Mouse (Mus musculus) heart, postnatal 4 days (tissue): ENCODE data around the gene Aip. TPM values are rescaled to one million over a fixed set of nuclear protein-coding genes. Genes with fewer than 3 reads are reported as not detected.
A peak's percentile ranks its signal among the peaks of the same experiment; 100 is the strongest.

Experiments used
- DNase-seq: peaks from one replicate; pipeline ENCODE4 v3.0.0; 2021
- total RNA-seq, 2 experiments: library from RNA; stranded (reverse); gene quantifications; 2 replicates each; pipeline ENCODE4 v1.2.3; 2021

Aip gene
- total RNA-seq, 2 experiments from 2014 or later: 54.6 to 55.7 TPM

DNA sequence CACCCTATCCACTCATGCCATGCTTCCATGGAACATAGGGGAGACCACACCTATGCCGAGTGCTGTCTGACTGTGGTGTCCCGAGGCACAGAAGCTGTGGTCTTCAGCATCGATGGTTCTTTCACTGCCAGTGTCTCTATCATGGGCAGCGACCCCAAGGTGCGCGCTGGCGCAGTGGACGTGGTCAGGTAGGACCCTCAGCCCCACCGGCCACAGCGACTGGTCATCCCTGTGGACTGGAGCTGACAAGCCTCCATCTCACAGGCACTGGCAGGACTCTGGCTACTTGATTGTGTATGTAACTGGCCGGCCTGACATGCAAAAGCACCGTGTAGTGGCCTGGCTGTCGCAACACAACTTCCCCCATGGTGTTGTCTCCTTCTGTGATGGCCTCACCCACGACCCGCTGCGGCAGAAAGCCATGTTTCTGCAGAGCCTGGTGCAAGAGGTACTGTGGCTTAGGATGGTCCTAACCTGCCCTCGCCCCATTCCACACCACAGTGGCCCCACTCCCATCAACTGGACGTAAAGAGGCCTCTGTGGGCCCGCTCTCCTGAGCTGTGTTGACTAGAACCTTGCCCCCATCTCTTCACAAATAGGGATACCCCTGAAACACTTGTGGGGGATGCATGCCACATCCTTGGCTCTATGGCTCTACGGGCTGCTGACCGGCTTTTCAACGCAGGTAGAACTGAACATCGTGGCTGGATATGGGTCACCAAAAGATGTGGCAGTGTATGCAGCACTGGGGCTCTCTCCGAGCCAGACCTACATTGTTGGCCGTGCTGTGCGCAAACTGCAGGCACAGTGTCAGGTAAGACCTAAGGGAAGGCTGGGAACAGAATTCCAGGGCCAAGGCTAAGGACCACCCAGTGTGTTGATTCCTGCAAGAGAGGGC, 13.3 kb downstream of the Aip start:
- DNase-seq: no peak

- DNase-seq: no peak
Measured at GRCm38 (mm10) chr19:4108535-4108934, 17.1 kb downstream of the Aip start.

DNA sequence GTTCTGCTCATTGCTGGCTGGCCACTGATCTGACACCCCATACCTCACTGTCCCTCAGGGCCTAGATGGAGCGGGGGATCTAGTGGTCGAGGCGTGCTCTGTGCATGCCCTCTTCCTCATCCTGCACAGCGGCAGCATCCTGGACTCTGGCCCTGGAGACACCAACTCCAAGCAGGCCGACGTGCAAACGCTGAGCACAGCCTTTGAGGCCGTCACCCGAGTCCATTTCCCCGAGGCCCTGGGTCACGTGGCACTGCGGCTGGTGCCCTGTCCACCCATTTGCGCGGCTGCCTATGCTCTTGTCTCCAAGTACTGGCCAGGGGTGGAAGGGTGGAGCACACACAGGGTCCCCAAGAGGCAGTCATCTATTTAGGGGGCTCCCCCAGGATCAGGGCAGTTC, 19.0 kb downstream of the Aip start:
- DNase-seq: no peak

DNA sequence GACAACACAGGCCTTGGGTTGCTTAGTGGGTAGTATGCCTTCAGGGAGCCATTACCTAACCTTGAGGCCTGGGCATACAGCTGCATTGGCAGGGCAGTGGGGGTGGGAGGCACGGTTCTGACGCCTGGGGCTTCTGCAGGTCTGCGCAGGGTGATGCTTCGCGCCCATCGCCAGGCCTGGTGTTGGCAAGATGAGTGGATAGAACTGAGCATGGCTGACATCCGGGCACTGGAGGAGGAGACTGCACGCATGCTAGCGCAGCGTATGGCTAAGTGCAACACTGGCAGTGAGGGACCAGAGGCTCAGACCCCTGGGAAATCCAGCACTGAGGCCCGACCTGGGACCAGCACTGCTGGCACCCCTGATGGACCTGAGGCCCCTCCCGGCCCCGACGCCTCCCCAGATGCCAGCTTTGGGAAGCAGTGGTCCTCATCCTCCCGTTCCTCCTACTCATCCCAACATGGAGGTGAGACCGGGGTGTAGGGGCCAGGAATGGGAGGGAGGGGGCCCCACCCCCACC, 20.9 kb downstream of the Aip start:
- no peak for DNase-seq

- DNase-seq: no peak
Measured at GRCm38 (mm10) chr19:4103792-4104191, 21.9 kb downstream of the Aip start.

GRCm38 (mm10) chr19:4103294-4103693, 22.4 kb downstream of the Aip start:
- no peak for DNase-seq

DNA sequence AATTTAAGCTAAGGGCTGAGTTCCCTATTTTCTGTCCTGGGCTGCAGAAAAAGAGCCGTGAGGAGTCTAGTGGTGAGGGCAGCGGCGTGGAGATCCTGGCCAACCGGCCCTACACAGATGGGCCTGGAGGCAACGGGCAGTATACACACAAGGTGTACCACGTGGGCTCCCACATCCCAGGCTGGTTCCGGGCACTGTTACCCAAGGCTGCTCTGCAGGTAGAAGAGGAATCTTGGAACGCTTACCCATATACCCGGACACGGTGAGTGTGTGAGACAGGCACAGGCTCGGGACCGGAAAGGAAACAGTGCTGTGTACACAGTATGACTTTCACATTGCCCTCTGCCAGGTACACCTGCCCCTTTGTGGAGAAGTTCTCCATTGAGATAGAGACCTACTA, 23.0 kb downstream of the Aip start:
- DNase-seq: no peak

GRCm38 (mm10) chr19:4102049-4102448, 23.6 kb downstream of the Aip start:
- DNase-seq: no peak

DNA sequence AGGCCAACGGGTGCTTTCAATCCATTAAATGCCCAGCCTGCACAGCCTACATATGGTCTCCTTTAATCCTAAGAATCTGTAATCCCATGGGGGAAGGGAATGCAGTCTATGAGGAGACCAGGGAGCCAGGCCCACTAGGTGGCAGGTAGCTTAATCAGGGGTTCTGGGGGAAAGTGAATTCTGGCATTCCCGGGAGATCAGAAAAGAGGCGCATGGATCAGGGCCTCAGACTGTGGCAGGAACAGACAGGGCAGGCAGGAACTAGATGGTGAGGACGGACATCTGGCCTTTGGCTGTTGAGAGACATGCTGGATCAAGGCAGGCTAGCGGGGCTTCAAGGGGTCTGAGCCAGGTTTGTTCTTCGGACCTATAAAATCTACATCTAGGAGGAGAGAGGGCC, 24.2 kb downstream of the Aip start:
- no peak for DNase-seq

DNA sequence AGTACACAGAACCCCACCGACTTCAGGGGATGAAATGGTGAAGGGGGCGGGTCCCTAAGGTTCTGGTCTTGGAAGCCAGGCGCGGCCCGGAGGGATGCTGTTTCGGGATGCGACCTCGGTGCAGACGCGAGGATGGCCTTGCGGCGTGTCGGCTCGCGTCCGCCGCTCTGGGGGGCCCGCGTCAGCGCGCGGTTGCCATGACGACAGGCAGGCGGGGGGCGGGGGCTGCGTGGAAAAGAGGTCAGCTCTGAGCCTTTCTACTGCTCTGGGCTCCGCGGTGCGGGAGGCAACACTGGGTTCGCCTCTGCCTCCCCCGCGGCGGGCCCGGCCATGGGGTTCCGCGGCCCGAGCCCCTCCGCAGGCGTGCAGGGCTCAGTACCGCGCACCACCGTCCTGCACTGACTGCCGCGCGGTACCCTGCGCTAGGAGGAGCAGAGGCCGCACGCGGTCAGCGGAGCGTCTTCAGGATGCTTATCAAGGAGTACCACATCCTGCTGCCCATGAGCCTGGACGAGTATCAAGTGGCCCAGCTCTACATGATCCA, 24.9 kb downstream of the Aip start:
- DNase-seq: peak; percentile 47

DNA sequence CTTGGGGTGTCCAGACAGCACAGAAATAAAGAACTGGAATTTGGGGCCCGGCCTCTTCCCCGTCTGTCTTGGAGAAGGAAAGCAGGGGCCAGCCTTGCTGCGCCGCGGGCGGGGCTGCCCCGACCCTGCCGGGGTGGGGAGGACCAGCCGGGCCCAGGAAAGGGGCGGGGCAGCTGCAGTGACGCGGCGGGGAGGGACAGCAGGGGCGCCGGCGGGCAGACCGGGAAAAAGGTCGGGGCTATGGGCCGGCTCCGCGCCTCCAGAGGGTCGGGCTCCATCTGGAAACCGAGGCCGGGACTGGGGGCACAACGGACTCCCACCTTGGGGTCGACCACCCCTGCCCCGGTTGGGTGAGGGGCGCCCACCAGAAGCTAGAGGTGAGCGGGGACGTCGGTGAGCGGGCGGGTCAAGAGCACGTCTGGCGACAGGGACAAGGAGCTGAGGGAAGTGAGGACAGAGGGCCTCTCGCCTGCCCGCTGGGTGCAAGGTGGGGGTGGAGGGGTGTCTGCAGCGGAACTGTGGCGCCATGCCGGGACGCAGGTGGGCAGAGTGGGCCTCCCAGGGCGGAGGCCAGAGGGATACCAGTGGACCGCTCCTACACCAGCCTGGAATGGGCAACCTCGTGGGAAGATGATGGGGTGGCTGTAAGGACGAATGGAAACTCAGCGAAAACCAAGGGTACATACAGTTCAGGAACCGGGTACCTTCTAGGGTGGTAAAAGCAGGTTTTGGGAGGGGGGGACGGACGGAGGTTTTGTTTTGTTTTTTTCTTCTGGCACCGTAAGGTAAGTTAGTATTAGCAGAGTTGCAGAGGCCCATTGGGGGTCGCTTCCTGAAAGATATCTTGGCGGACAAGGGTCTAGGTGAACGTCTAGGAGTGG, 25.6 kb downstream of the Aip start, which contains the start of gene Pitpnm1:
Gene Pitpnm1, plus strand, starts transcription at position 162 of the 881 bp plus-strand sequence.
- peak; percentile 82 for DNase-seq

GRCm38 (mm10) chr19:4099056-4099455, 26.6 kb downstream of the Aip start:
- DNase-seq: peak; percentile 95

- DNase-seq: no peak
Measured at GRCm38 (mm10) chr19:4098426-4098825, 27.2 kb downstream of the Aip start.

GRCm38 (mm10) chr19:4097441-4097825, 28.2 kb downstream of the Aip start:
- DNase-seq: no peak

GRCm38 (mm10) chr19:4096642-4097440, 28.8 kb downstream of the Aip start, which contains the start of gene Cdk2ap2:
Cdk2ap2 (plus strand) TSS chr19:4097182.
- peak; percentile 100 for DNase-seq

DNA sequence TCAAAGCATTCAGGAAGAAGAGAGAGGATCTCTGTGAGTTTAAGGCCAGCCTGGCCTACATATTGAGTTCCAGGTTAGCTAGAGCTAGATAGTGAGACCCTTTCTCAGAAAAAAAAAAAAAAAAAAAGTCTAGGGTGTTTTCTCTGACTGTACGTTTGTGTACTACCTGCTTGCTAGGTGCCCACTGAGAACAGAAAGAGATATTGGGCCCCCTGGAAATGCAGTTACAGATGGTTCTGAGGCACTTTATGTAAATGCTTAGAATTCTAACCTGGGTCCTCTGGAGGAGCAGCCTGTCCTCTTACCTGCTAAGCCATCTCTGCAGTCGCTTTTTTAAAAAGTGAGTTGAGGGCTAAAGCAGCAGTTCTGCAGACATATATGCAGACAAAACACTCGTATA, 29.9 kb downstream of the Aip start:
- no peak for DNase-seq

DNA sequence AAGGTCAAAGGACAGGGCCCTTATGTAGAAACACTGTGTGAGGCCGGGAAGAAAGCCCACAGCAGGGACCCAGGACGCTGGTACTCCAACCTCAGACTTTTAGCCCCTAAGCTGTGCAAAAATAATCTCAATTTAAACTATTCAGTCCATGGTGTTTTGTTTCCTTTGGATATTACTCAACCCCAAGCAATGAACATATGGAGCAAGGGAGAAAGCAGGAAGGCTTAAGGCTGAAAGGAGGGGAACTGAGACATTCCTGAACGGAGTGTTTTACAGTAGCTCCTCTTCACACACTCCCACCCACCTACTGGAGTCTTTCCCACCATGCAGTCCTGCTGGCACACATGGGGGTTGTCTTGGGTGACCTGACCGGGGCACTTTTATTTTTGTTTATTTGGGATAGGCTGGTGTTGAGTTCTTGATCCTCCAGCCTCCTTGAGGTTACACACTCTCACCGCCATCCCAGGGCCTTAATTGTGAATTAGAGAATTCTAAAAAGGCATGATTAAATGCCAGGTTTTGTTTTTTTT, 30.8 kb downstream of the Aip start:
- DNase-seq: no peak

GRCm38 (mm10) chr19:4094348-4094747, 31.3 kb downstream of the Aip start:
- DNase-seq: no peak

DNA sequence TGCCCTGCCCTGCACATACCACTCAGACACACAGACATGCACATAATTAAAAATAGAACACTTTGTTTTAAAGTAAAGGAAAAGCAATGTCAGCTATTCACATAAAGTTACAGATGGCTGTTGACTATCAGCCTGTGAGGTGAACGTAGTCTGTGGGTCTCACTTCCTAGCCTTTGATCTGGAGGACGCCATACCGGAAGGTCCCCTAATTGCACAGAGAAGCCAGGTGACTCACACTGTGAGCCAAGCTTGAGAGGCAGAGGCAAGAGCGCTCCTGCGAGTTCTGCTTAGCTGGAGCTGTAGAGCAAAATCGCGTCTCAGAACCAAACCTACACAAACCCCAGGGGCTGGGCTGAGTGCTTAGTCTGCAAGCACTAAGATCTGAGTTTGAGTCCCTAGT, 31.9 kb downstream of the Aip start:
- no peak for DNase-seq

GRCm38 (mm10) chr19:4092750-4093149, 32.9 kb downstream of the Aip start:
- DNase-seq: no peak

DNA sequence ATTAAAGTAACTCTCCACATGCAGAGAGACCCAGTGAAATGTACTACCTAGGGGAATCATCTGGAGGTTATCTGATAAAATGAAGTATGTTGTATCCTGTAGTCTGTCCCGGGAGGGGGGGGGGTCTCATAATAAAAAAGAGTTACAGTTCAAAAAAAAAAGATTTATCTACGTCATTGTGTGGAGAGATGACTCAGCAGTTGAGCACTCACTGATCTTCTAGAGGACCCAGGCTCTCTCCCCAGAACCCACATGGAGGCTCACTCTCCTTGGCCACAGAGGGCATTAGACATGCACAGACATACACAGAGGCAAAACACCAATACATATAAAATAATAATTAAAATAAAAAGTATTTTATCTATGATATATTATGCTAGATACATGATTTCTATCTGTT, 34.3 kb downstream of the Aip start:
- no peak for DNase-seq

GRCm38 (mm10) chr19:4090446-4090845, 35.2 kb downstream of the Aip start:
- no peak for DNase-seq
